Mouse (Mus musculus) liver, adult 2 months (tissue): ENCODE data around the gene 5730455P16Rik.

Experiments
- CTCF ChIP-seq: fragments of 200-500 bp; IDR thresholded peaks from 2 replicates; pipeline ENCODE4 v1.5.1; 2011; ENCODE audit warnings: low read depth, low read length, control low read depth
- POLR2A ChIP-seq: fragments of 200-500 bp; IDR thresholded peaks from 2 replicates; pipeline ENCODE4 v1.6.1; 2011; ENCODE audit warnings: low read length, control low read depth; ENCODE audit not compliant: insufficient read depth; ENCODE audit errors: extremely low read depth

- no peak for TF ChIP-seq CTCF
- TF ChIP-seq POLR2A: no peak
Observed at GRCm38 (mm10) chr11:80336351-80336730, 41.5 kb downstream of the 5730455P16Rik start.
